Mouse (Mus musculus) ES-CJ7 (cell line): Measurements from ENCODE around the gene Pim1.

Experiments used
- DNase-seq: peaks from one replicate; pipeline ENCODE4 v3.0.0; 2011; ENCODE audit warnings: low read depth, low spot score

The Pim1 gene

DNA sequence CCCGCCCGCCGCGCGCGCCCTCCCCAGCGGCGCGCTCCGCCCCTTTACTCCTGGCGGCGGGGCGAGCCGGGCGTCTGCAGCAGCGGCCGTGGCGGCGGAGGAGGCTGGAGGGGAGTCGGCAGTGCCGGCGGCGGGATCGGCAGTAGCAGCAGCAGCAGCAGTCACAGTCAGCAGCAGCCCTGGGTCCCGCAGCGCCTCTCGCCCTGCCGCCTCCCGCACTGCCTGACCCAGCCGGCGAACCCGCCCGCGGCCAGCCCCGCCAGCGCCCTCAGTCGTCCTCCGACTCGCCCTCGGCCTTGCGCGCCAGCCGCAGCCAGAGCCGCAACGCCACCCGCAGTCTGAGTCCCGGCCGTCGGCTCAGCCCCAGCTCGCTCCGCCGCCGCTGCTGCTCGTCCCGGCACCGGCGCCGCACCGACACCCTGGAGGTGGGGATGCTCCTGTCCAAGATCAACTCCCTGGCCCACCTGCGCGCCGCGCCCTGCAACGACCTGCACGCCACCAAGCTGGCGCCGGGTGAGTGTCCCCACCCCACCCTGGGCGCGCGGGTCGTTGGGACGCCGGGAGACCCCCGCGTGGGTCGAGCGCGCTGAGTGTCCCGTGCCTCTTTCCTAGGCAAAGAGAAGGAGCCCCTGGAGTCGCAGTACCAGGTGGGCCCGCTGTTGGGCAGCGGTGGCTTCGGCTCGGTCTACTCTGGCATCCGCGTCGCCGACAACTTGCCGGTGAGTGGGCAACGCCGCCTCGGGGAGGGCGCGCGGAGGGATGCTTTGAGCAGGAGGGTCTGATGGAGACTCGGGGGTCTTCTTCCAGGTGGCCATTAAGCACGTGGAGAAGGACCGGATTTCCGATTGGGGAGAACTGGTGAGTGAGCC lies at the start of gene Pim1:
Gene Pim1 (plus strand): TSS at position 41 of the 869 bp plus-strand sequence.
- peak; percentile 39 for DNase-seq

- DNase-seq, result no peak
Measured at GRCm38 (mm10) chr17:29441562-29441961, 49.0 kb upstream of the Pim1 start.

DNA sequence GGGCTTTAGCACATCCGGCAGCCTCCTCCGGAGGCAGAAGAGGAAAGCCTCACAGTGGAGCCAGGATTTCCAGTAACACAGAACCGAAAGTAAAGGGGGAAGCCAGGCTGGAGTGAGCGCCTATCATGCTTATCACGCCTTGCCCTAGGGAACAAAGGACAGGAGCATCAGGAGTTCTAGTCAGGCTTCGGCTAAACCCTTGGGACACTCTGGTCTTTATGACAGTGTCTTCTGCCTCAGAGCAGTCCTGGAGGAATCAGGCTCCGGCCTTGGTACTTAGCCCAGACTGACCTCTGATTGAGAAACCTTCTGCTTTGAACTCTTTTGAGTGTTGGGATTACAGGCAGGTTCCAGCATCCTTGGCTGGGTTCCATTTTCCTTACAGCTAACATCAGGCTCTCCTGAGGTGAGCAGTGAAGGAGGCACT lies 48.4 kb upstream of the Pim1 start:
- no peak for DNase-seq

GRCm38 (mm10) chr17:29443724-29444123 lies 46.8 kb upstream of the Pim1 start:
- no peak for DNase-seq

GRCm38 (mm10) chr17:29445072-29445471 lies 45.5 kb upstream of the Pim1 start:
- no peak for DNase-seq

DNA sequence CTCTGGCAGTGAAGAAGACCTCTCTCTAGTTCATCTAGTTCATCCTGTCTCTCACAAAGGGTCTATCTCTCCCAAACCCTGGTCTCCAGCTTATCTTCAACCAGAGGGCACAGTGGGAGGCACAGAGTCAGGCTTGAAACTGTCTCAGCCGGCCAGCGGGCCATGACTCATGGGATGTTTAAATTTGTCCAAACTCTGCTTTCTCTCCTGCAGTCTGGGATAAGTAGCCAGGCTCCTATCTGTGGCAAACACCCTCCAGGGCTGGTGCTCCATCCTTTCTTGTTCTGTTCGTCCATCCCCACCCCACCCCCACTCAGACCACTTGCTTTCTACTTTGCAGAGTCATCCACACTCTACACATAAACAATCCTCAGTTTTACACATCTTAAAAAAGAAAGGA lies 43.2 kb upstream of the Pim1 start:
- DNase-seq, result no peak

GRCm38 (mm10) chr17:29448055-29448454 lies 42.5 kb upstream of the Pim1 start:
- no peak for DNase-seq

- no peak for DNase-seq
Measured at GRCm38 (mm10) chr17:29448561-29448960, 42.0 kb upstream of the Pim1 start.

GRCm38 (mm10) chr17:29450899-29451840 lies 39.4 kb upstream of the Pim1 start:
- peak; percentile 99 for DNase-seq

GRCm38 (mm10) chr17:29451841-29452210 lies 38.7 kb upstream of the Pim1 start:
- DNase-seq, result peak; percentile 64

DNA sequence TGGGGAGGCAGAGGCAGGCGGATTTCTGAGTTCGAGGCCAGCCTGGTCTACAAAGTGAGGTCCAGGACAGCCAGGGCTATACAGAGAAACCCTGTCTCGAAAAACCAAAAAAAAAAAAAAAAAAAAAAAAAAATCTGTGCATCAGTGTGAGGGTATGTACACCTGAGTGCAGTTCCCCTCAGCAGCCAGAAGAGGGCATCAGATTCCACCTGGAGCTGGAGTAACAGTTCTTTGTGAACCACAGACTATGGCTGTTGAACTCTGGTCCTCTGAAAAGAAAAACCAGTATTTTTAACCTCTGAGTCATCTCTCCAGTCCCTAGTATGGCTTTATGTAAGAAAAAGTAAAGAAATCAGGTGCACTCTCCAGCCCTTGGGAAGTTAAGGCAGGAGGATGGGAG lies 36.4 kb upstream of the Pim1 start:
- DNase-seq, result peak; percentile 75

DNA sequence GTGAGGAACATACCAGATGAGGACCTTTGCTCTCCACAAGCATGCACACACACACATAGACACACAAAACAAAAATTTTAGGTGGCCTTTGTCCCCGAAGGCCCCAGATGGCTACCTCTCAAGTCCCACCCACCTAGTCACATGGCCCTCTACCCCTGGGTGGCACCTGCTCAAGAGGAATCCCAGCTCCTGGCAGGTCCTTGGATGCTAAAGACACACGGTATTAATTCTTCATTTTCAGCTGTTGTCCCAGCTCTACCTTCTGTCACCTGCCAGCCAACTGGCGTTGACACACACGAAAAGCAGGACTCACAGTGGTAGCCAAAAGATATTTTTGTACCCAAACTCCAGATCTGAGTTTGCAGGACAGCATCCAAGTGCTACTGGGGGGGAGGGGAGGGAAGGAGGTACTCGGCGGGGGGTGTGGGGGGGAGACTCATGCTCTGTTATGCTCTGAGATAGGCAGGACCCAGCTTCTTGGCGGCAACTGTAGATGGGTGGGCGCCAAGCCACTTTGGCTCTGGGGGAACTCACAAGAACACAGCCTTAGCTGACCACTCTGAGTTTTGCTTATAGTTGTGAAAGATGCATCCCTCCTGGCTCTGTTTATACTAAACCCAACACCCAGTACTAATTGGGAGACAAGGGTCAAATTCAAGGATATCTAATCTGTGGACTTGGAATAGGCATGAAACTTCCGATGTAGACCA lies 35.0 kb upstream of the Pim1 start:
- DNase-seq, result no peak

GRCm38 (mm10) chr17:29456476-29456875 lies 34.1 kb upstream of the Pim1 start:
- DNase-seq, result no peak

DNA sequence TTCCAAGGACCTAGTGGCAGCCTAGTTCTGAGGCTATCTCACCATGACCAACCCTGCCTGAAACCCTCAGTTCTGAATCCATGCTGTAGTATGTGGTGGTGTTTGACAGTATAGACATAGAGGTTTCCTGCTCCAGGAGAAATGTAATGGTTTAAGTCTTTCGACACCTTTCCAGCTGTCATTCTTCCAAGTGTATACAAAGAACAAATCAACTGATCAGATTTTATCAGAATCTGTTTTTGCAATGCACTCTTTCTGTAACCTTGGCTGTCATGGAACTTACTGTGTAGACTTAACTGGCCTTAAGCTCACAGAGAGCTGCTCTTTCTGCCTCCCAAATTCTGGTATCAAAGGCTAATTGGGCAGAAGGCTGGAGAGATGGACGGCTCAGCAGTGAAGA lies 33.6 kb upstream of the Pim1 start:
- no peak for DNase-seq

DNA sequence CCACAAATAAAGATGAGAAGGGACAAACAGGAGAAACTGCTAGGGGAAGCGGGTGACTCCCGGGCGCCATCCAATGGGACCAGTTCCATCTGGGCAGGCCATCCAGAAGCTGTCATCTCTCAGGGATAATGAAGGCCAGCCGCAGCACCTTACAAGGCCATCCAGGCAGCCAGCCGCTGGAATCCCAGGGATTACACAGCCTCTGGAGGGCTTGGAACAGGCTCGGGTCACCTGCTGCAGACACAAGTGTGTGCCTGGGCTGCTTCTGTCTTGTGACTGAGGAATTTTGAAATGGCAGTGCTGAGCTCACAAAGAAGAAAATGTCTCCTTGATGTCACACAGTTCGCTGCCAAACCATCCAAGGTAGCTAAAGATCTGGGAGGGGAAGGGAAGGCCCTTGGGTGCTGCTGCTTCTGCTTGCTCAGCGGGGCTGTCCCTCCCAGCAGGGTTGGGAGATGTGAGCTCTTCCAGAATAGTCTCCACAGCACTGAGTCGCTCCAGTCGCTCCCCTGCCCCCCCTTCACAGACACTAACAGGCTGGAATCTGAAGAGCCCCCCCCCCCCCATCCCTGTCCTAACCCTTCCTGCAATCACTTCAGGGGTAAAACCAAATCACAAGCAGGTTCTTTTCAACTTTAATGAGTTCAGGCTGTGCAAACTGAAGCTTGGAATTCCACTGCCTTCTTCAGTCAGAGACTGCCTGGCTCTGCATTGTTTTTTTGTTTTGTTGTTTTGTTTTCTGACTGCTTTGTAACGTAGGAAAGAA lies 32.6 kb upstream of the Pim1 start:
- DNase-seq, result no peak

DNA sequence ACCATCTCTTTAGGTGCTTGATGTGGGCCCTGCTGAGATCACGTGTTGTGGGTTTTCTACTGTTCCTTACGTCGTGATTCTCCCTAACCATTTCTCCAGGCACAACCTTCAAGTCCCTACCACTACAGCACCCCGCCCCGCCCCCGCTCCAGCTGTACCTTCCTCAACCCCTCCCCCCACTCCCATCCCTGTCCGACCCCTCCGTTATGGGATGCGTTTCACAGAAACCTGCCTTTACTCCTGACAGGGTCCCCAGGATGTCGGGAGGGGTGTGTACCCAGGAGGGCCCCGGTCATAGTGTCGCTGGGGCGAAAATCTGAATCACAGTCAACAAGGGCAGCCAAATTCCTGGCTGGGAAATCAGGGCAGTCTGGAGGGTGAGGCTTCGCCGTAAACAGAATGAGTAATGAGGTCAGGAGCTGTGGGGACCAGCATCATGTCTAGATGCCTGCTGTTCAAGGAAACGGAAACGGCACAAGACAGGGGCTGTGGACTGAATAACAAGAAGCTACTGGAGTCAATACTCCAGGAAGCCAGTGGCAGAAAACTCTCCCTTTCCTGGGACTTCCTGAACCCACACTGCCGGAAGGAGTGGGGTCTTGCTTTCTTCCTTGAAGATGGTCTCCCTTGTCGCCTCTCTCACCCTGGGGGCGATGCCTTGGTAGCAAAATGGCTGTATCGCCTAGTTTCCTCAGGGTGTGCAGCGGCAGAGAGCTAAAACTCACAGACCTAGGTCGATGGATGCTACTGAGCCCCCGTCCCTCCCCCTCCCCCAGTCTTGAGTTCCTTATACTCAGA lies 31.0 kb upstream of the Pim1 start:
- peak; percentile 77 for DNase-seq

GRCm38 (mm10) chr17:29460119-29460505 lies 30.4 kb upstream of the Pim1 start:
- no peak for DNase-seq

DNA sequence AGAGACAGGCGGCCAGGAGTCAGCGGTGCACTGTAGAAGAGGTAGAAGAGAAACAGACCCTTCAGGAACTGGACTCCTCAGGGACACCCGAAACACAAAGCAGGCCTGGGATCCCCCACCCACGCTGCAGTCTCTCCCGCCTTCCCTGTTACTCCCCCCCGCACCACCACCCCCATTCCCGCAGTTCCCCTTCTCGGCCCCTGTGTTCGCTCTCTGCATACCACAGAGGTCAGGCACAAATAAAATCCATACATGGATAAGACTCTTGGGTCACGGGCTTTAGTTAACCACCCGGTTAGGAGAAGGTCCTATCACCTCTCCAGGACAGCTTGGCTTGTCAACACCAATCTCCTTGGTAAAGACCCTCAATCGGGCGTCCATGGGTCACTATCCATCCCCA lies 26.9 kb upstream of the Pim1 start:
- no peak for DNase-seq

- peak; percentile 97 for DNase-seq
Measured at GRCm38 (mm10) chr17:29464068-29464467, 26.5 kb upstream of the Pim1 start.

- no peak for DNase-seq
Measured at GRCm38 (mm10) chr17:29464519-29465140, 25.9 kb upstream of the Pim1 start.
